21 mouse cellular contexts compared by ENCODE assay signal in the genomic region with DNA sequence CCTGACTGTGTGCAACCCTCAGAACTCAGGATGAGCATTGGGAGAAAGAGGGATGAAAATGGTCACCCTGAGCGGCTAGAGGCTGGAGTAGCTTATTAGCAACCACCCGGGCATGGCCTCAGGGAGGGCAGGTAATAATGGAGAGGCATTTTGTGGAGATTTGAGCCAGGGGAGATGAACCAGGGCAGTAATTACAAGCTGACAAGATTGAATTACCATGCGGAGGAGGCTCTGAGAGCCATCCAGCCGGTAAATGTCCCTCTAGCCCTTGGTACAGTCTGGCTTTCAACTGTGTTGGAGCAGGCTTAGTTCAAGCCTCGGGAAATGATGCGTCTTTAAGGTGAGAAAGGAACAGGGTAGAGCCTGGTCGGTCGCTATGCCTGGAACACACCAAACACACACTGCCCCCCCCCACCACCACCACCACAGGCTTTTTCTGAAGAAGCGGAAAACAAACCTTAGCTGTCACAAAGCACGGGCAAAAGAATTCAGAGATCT.
DNase-seq lines count a peak whose midpoint lies in the region; ATAC-seq and TF ChIP-seq lines count a peak whose summit lies in the region.
"Had no signal": no experiment of that assay in that cellular context is flagged by ENCODE, and none has a peak within 500 bp of the region (broad histone marks: within the 10 kb centered on the region; RNA-seq: fewer than 3 reads in every experiment).

No protein-coding gene starts in this region.

- H3K9me3 ChIP-seq in kidney, postnatal 0 days (replicated peaks; ENCODE audit: low read length), result no peaks in the 10 kb centered on the region
- H3K9me3 ChIP-seq in embryonic facial prominence, embryonic 10.5 days, result no peaks in the 10 kb centered on the region
- H3K9me3 ChIP-seq in embryonic facial prominence, embryonic 12.5 days, result no peaks in the 10 kb centered on the region
- H3K9me3 ChIP-seq: embryonic facial prominence, embryonic 15.5 days; heart, embryonic 15.5 days; hindbrain, embryonic 15.5 days had no signal

- TF ChIP-seq CTCF in kidney, adult 2 months (conservative IDR thresholded peaks at IDR 0.05; ENCODE audit: insufficient read depth, insufficient read length, low read depth, low read length), result no peak
- no peak for TF ChIP-seq CTCF in kidney, postnatal 0 days (IDR thresholded peaks at IDR 0.05; ENCODE audit: low read depth)

- no peak overlapping the region for H3K4me3 ChIP-seq in kidney, adult 2 months (ENCODE audit: insufficient read depth, low read depth, low read length)
- no peak overlapping the region; the same call in 1 of the 2 replicates for H3K4me3 ChIP-seq in kidney, postnatal 0 days (replicated peaks; ENCODE audit: low read depth, low read length)
- H3K4me3 ChIP-seq in embryonic facial prominence, embryonic 10.5 days, result no peak overlapping the region
- no peak overlapping the region for H3K4me3 ChIP-seq in embryonic facial prominence, embryonic 12.5 days
- H3K4me3 ChIP-seq: embryonic facial prominence, embryonic 15.5 days; erythroblast, embryonic 14.5 days; heart, adult 2 months; heart, embryonic 15.5 days; hindbrain, embryonic 15.5 days had no signal

- peak overlapping the region; percentile 18; the same call in 1 of the 2 replicates for H3K27ac ChIP-seq in kidney, adult 2 months (ENCODE audit: insufficient read depth, low read depth, low read length)
- H3K27ac ChIP-seq in kidney, postnatal 0 days, result peak overlapping the region; percentile 83
- H3K27ac ChIP-seq in embryonic facial prominence, embryonic 10.5 days (replicated peaks), result peak overlapping the region; percentile 70
- peak overlapping the region; percentile 84 for H3K27ac ChIP-seq in embryonic facial prominence, embryonic 12.5 days
- H3K27ac ChIP-seq: embryonic facial prominence, embryonic 15.5 days; heart, adult 2 months; heart, embryonic 15.5 days; hindbrain, embryonic 15.5 days had no signal

- no peaks in the 10 kb centered on the region for H3K36me3 ChIP-seq in kidney, adult 2 months (ENCODE audit: control insufficient read depth, insufficient read depth, low read length)
- H3K36me3 ChIP-seq in kidney, postnatal 0 days (ENCODE audit: insufficient read depth, low read length), result no peaks in the 10 kb centered on the region
- no peaks in the 10 kb centered on the region for H3K36me3 ChIP-seq in embryonic facial prominence, embryonic 10.5 days (replicated peaks)
- no peaks in the 10 kb centered on the region for H3K36me3 ChIP-seq in embryonic facial prominence, embryonic 12.5 days
- H3K36me3 ChIP-seq: embryonic facial prominence, embryonic 15.5 days; heart, embryonic 15.5 days; hindbrain, embryonic 15.5 days had no signal

- no peak overlapping the region; the same call in 1 of the 2 replicates for H3K9ac ChIP-seq in kidney, postnatal 0 days (ENCODE audit: low read depth, low read length)
- H3K9ac ChIP-seq in embryonic facial prominence, embryonic 12.5 days, result no peak overlapping the region
- H3K9ac ChIP-seq: embryonic facial prominence, embryonic 15.5 days; heart, embryonic 15.5 days; hindbrain, embryonic 15.5 days had no signal

- H3K4me2 ChIP-seq in kidney, postnatal 0 days (ENCODE audit: low read length), result peak overlapping the region; percentile 47
- no peak overlapping the region for H3K4me2 ChIP-seq in embryonic facial prominence, embryonic 12.5 days (replicated peaks)
- H3K4me2 ChIP-seq: embryonic facial prominence, embryonic 15.5 days; heart, embryonic 11.5 days; heart, embryonic 15.5 days; hindbrain, embryonic 15.5 days had no signal

- no peak for TF ChIP-seq POLR2A in kidney, adult 2 months (IDR thresholded peaks at IDR 0.05; ENCODE audit: low read depth, low read length)

- no peak for ATAC-seq in kidney, postnatal 0 days (replicated peaks; ENCODE audit: low FRiP score, low read depth)
- no peak for ATAC-seq in embryonic facial prominence, embryonic 12.5 days (ENCODE audit: insufficient number of reproducible peaks, insufficient read depth, low FRiP score, low TSS enrichment)
- ATAC-seq: forebrain, embryonic 16.5 days had no signal

- no peaks in the 10 kb centered on the region for H3K27me3 ChIP-seq in kidney, adult 2 months (replicated peaks; ENCODE audit: control insufficient read depth, insufficient read depth, low read length)
- peaks cover 8% of the 10 kb centered on the region for H3K27me3 ChIP-seq in kidney, postnatal 0 days (ENCODE audit: insufficient read depth, low read length)
- H3K27me3 ChIP-seq in embryonic facial prominence, embryonic 10.5 days (replicated peaks; ENCODE audit: low read depth, poor library complexity, severe bottlenecking), result peaks cover 80% of the 10 kb centered on the region
- peaks cover 29% of the 10 kb centered on the region for H3K27me3 ChIP-seq in embryonic facial prominence, embryonic 12.5 days

- intact Hi-C loops in left cerebral cortex, postnatal 36 days (cut with DNase I), result no loop called here

- DNase-seq in kidney, adult 2 months, result no peak
- no peak for DNase-seq in kidney, postnatal 25 days
- peak; percentile 87 for DNase-seq in kidney, postnatal 0 days (ENCODE audit: low spot score)
- DNase-seq in kidney, adult 9 months, result no peak
- no peak for DNase-seq in embryonic facial prominence, embryonic 10.5 days (ENCODE audit: low spot score)
- DNase-seq in left cerebral cortex, postnatal 36 days (ENCODE audit: low spot score in 2 of 2), result no peak
- DNase-seq: adrenal gland, adult 2 months; adrenal gland, postnatal 25 days; cerebellum, adult 18-20 months; cerebellum, adult 9-11 months; cerebellum, postnatal 36 days; gastrocnemius, postnatal 10 days; heart, adult 2 months; heart, postnatal 14 days had no signal

- 48% methylated on average over 10 of the region's 10 CpGs for WGBS in kidney, adult 2 months
- 28% methylated on average over 10 of the region's 10 CpGs for WGBS in kidney, postnatal 0 days
- WGBS in embryonic facial prominence, embryonic 10.5 days, result 41% methylated on average over 10 of the region's 10 CpGs
- WGBS in embryonic facial prominence, embryonic 12.5 days, result 36% methylated on average over 10 of the region's 10 CpGs

- H3K4me1 ChIP-seq in kidney, adult 2 months (ENCODE audit: control insufficient read depth, insufficient read depth, low read length), result no peaks in the 10 kb centered on the region
- H3K4me1 ChIP-seq in kidney, postnatal 0 days (replicated peaks; ENCODE audit: insufficient read depth, low read length), result peaks cover 11% of the 10 kb centered on the region; the same call in 1 of the 2 replicates
- H3K4me1 ChIP-seq in embryonic facial prominence, embryonic 10.5 days, result peaks cover 88% of the 10 kb centered on the region
- peaks cover 58% of the 10 kb centered on the region for H3K4me1 ChIP-seq in embryonic facial prominence, embryonic 12.5 days

Comparison
In these comparisons a context has a peak if more than half of its experiments do, and no peak if none do; other contexts are left out.
1. H3K27ac ChIP-seq: peak in every context shown above with its lines; median percentile 84 in embryonic facial prominence, embryonic 12.5 days; 83 in kidney, postnatal 0 days; 70 in embryonic facial prominence, embryonic 10.5 days; 18 in kidney, adult 2 months.